Mouse (Mus musculus) bone marrow macrophage, adult 2 months (primary cell): ENCODE measurements around the gene Skil.

Experiments used
- CTCF ChIP-seq: IDR thresholded peaks from 2 replicates; pipeline ENCODE4 v1.5.1; 2012; ENCODE audit warnings: low read depth, mild to moderate bottlenecking, low read length, moderate library complexity
- POLR2A ChIP-seq: IDR thresholded peaks from 2 replicates; pipeline ENCODE4 v1.6.1; 2012; ENCODE audit warnings: mild to moderate bottlenecking, low read depth, low read length, borderline replicate concordance

GRCm38 (mm10) chr3:31068482-31068881 lies 26.4 kb upstream of the Skil start:
- TF ChIP-seq CTCF (no peak), POLR2A (no peak)
